Mouse (Mus musculus): ENCODE measurements around the gene Gipc1.

Gipc1 gene

DNA sequence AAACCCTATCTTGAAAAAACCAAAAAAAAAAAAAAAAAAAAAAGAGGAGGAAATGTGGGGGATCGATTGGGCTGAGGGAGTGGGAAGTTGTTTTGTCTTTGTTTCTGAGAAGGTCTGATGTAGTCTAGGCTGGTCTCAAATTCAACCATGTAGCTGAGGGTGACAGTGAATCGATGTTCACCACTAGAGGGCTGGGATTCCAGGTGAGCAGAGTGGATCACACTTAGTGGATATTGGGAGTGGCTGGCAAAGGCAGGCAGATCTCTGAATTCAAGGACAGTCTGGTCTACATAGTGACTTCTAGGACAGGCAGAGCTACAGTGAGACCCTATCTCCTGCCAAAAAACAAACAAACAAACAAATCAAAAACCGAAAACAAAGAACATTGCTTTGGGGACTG is 27.7 kb upstream of the Gipc1 start:
- TF ChIP-seq GATA4 (IDR thresholded peaks at IDR 0.05; ENCODE audit: insufficient replicate concordance, low read length) = no peak

- TF ChIP-seq GATA4 (IDR thresholded peaks at IDR 0.05; ENCODE audit: insufficient replicate concordance, low read length) = no peak
Observed at GRCm38 (mm10) chr8:83625676-83626299, 26.7 kb upstream of the Gipc1 start.

GRCm38 (mm10) chr8:83632083-83632707 is 20.3 kb upstream of the Gipc1 start:
- no peak for TF ChIP-seq GATA4 (IDR thresholded peaks at IDR 0.05; ENCODE audit: insufficient replicate concordance, low read length)

GRCm38 (mm10) chr8:83638856-83639255 is 13.6 kb upstream of the Gipc1 start:
- no peak for TF ChIP-seq GATA4 (IDR thresholded peaks at IDR 0.05; ENCODE audit: insufficient replicate concordance, low read length)

DNA sequence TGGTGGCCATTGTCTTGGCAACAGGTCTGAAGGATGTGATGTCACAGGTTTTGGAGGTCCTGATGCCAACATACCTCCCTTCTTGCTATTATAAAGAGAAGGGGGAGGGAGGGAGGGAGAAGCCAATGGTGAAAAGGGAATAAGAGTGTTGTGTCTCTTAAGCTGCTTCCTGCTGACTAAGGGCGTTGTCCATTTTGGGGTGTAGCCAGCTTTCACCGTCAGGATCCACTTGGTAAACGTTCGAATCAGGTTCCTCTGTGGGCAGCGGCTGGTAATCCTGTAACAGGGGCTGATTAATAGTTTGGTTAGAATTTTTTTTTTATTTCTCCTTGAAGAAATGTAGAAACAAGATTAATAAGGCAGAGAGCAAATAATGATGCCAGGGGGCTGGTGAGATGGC is 12.8 kb upstream of the Gipc1 start:
- TF ChIP-seq GATA4 (IDR thresholded peaks at IDR 0.05; ENCODE audit: insufficient replicate concordance, low read length) = no peak

GRCm38 (mm10) chr8:83647511-83647910 is 5.0 kb upstream of the Gipc1 start:
- TF ChIP-seq GATA4 (IDR thresholded peaks at IDR 0.05; ENCODE audit: insufficient replicate concordance, low read length) = no peak

GRCm38 (mm10) chr8:83648031-83648430 is 4.4 kb upstream of the Gipc1 start:
- TF ChIP-seq GATA4 (IDR thresholded peaks at IDR 0.05; ENCODE audit: insufficient replicate concordance, low read length) = no peak

- no peak for TF ChIP-seq GATA4 (IDR thresholded peaks at IDR 0.05; ENCODE audit: insufficient replicate concordance, low read length)
Observed at GRCm38 (mm10) chr8:83649699-83650098, 2.8 kb upstream of the Gipc1 start.

DNA sequence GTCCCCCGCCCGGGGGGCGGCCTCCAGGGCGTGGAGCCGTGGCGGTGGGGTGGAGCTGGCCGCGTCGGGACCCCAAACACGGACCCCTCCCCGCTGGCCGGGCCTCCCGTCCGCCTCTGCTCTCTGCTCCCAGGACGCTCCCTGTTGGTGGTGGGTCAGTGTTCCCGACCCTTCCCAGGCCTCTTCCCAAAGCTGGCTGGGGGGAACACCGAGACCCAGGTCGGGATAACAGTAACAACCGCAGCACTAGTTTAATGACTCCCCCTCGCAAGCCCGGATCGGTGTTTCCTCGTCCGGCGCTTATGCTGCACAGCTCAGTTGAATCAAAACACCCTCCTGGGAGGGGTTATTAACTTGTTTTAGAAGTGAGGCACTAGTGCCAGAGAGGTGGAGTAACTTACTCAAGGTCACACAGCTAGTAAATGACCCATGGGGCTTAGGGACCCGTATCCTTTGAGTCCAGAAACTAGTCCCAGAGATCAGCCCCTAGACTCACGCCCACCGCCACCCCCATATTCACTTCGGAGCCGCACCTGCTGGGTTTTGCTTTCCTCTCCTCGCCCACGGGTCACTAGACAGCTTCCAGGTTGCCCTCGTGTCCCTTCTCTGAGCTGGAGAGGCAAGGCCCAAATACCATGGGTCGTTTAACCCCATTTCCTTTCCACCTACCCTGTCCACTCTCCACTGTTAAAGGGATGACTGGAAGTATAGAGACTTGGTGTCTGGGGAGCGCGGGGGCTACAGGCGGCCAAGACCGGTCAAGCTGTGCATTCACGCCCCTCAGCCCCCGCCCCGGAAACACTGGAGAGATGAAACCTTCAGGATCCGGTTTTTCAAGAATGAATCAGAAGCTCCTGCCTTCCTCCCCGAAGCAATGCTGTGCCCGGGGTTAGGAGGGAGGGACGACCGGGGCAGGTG is 526 bp downstream of the Gipc1 start:
- TF ChIP-seq GATA4 (IDR thresholded peaks at IDR 0.05; ENCODE audit: insufficient replicate concordance, low read length) = no peak

DNA sequence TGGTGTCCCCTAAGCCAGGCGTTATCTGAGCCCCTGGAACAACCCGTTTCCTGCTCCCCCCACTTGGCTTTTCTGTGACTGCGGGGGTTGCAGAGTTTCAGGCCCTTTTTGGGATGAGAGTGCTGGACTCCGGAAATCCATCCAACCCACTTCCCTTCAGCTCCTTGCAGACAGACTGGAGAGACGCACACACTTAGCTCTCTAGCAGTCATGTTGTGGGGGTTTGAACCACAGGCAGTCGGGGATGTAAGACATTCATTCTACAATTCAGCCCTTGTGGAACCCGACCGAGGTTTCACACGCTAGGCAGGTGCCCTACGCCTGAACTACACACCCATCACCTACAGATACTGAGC is 1.2 kb downstream of the Gipc1 start:
- no peak for TF ChIP-seq GATA4 (IDR thresholded peaks at IDR 0.05; ENCODE audit: insufficient replicate concordance, low read length)

DNA sequence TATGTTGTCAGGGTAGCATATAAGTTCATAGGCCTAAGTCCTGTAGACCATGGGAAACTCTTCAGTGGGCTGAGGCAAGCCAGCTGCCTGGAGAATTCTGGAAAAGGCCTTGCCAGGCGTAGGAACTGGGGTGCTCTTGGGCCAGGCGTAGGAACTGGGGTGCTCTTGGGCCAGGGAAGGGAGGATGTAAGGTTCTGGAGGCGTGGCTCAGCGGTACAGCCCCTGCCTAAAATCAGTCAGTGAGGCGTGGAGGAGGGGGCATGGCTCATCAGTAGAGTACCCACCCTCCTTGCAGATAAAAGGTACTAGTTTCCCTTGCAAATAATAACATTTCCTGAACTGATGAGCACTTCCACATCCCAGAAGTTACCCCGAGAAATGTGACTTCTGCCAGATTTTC is 2.2 kb downstream of the Gipc1 start:
- TF ChIP-seq GATA4 (IDR thresholded peaks at IDR 0.05; ENCODE audit: insufficient replicate concordance, low read length) = no peak

DNA sequence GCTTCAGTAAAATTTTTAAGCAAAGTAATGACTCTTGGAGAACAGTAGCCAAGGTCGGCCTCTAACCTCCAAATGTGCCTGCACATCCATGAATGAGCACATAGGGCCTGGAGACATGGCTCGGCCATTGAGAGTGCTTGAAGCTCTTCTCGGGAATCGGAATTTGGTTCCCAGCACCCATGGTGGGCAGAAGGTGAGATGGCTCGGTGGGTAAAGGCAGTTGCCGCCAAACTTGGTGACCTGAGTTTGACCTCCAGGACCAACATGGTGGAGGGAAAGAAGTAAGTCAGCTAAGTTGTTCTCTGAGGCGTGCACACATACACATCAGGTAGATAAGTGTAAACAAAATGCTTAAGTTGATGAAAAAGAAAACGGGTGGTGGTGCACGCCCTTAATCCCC is 3.6 kb downstream of the Gipc1 start:
- TF ChIP-seq GATA4 (IDR thresholded peaks at IDR 0.05; ENCODE audit: insufficient replicate concordance, low read length) = no peak

DNA sequence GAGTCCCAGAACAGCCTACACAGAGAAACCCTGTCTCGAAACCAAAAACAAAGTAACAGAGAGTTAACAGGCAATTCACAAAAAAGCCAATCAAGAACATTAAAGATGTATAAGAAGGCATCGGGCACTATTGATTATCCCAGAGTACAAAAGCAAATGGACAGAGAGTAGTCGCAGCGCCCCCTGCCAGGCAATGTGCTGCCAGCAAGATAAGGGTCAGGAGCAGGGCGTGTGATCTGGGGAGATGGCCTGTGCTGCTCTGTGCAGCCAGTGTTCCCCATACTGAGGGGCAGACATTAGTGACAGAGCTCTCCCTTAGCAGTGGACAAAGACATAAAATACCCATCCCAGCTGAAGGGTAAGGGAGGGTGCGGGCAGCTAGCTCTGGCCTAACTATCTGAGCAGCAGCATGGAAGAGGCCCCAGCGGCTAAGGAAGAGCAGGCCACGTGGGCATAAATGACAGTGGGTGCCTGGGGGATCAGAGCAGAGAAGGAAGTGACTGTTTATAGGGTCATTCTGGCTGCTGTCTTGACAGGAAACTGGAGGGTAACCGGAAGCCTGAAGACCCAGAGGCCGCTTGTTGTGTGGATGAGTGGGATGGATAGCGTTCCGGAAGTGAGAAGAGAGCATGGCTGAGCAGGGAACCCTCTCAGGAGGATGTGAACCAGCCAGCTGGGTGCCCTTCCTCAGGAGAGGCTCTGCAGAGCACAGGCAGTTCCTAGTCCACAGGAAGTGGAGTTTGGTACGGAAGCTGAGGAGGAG is 4.2 kb downstream of the Gipc1 start:
- no peak; the same call in 1 of the 2 replicates for TF ChIP-seq GATA4 (IDR thresholded peaks at IDR 0.05; ENCODE audit: insufficient replicate concordance, low read length)

DNA sequence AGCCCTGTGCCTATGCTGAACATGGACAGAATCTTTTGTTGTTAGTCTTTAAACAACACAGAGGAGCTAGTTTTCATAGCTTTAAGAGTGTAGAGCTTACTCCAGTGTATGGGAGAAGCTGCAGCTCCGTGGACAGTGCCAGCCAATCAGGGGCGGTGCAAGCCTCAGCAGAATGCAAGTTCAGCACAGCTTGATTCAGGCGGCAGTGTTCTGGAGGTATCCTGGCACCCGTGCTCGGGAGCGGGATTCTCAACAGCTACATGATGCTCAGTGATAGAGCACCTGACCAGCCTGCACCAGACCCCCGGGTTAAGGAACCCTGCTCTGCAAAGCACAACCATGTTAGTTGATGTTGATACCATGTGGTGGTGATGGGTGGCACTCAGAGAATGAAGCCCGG is 8.1 kb downstream of the Gipc1 start:
- TF ChIP-seq GATA4 (IDR thresholded peaks at IDR 0.05; ENCODE audit: insufficient replicate concordance, low read length) = no peak

DNA sequence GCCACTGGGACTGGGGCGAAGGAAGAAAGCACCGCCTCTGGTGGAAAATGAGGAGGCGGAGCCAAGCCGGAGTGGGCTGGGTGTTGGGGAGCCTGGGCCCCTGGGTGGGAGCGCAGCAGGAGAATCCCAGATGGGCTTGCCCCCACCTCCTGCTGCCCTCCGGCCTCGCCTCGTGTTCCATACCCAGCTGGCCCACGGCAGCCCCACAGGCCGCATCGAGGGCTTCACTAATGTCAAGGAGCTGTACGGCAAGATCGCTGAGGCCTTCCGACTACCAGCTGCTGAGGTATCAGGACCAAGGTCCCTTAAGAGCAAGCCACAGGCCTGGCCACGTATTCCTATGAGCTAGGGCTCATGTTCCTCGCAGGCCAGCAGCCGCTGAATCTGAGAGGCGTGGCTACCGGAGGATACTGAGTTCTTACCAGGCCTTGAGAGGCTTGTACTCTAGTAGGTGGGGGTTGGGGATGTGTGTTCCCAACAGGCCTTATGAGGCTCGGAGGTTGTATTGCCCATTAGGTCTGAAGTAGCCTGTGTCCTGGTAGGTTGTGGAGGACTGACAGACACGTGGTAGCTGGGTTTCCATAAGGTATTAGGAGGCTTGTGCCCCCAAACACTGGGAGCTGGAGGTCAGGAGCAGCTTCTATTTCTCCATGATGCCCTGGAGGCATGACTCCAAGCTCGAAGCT is 8.7 kb downstream of the Gipc1 start:
- TF ChIP-seq GATA4 (IDR thresholded peaks at IDR 0.05; ENCODE audit: insufficient replicate concordance, low read length) = no peak
